Mouse (Mus musculus) liver, embryonic 15.5 days (tissue): Measurements from ENCODE around the gene Acsm2. TPM values are rescaled to one million over a fixed set of nuclear protein-coding genes. Genes with fewer than 3 reads are reported as not detected.
"Not testable (repeated sequence)": the region's sequence is repeated elsewhere in the genome, so short reads cannot be mapped to it uniquely, and the experiment has no call there.

ENCODE experiments used
- ATAC-seq: fragments of 200-750 bp; cut with Nextera tagmentation; 2 replicates; pipeline ENCODE4 v1.8.0; 2017; ENCODE audit warnings: moderate number of reproducible peaks, mild to moderate bottlenecking, moderate library complexity; ENCODE audit not compliant: insufficient read depth
- H3K27ac ChIP-seq: fragments of 300-500 bp; sonication (generic); replicated peaks from 2 replicates; pipeline ENCODE4 v1.5.1; 2015; ENCODE audit warnings: mild to moderate bottlenecking, inconsistent platforms
- H3K27me3 ChIP-seq: fragments of 300-500 bp; sonication (generic); 2 replicates; pipeline ENCODE4 v1.6.1; 2015; ENCODE audit warnings: mild to moderate bottlenecking, inconsistent platforms
- H3K36me3 ChIP-seq: fragments of 300-500 bp; sonication (generic); replicated peaks from 2 replicates; pipeline ENCODE4 v1.6.1; 2015; ENCODE audit warnings: moderate library complexity, mild to moderate bottlenecking, inconsistent platforms
- H3K4me1 ChIP-seq: fragments of 300-500 bp; sonication (generic); replicated peaks from 2 replicates; pipeline ENCODE4 v1.6.1; 2015; ENCODE audit warnings: inconsistent platforms
- H3K4me2 ChIP-seq: fragments of 300-500 bp; sonication (generic); 2 replicates; pipeline ENCODE4 v1.6.1; 2015; ENCODE audit warnings: moderate library complexity, mild to moderate bottlenecking, inconsistent platforms
- H3K4me3 ChIP-seq: fragments of 300-500 bp; sonication (generic); replicated peaks from 2 replicates; pipeline ENCODE4 v1.5.1; 2015; ENCODE audit warnings: mild to moderate bottlenecking, inconsistent platforms
- H3K9ac ChIP-seq: fragments of 300-500 bp; sonication (generic); 2 replicates; pipeline ENCODE4 v1.6.1; 2015; ENCODE audit warnings: moderate library complexity, mild to moderate bottlenecking, inconsistent platforms
- H3K9me3 ChIP-seq: fragments of 300-500 bp; sonication (generic); replicated peaks from 2 replicates; pipeline ENCODE4 v1.6.1; 2016; ENCODE audit warnings: inconsistent platforms
- WGBS: fragments of 180-500 bp; shearing (Covaris S2); methylation state at CpG from one replicate; pipeline ENCODE4 v1.1.7; 2015; ENCODE audit warnings: mixed read lengths; ENCODE audit not compliant: insufficient replicate concordance; 5-methylcytosine and 5-hydroxymethylcytosine counted together
- polyA plus RNA-seq: library from polyadenylated mRNA; unstranded; fragments of >200 nt; fragmentation: Nextera tagmentation; extraction: Ambion mirVana; gene quantifications from 2 replicates; pipeline ENCODE4 v1.2.1, GENCODE M21; 2015

The Acsm2 gene
- polyA plus RNA-seq, 1 experiment from 2014 or later = not detected

DNA sequence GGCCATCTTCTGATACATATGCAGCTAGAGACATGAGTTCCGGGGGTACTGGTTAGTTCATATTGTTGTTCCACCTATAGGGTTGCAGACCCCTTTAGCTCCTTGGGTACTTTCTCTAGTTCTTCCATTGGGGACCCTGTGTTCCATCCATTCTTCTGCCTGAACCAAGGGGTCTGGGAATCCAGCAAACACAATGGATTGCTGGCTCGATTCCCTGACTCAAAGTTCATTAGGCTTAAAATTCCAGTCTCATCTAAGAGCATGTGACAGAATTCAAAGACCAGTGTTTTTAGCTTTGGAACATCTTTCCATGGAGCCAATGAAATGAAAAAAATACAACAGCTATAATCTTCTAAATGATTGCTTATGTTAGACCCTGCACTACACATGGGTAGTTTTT is 8.3 kb downstream of the Acsm2 start:
- not testable (repeated sequence) for H3K4me3 ChIP-seq, H3K4me2 ChIP-seq, H3K9ac ChIP-seq, H3K9me3 ChIP-seq, H3K27me3 ChIP-seq, ATAC-seq, H3K36me3 ChIP-seq, H3K4me1 ChIP-seq, H3K27ac ChIP-seq
- 63% methylated on average over 2 of the region's 2 CpGs for WGBS

DNA sequence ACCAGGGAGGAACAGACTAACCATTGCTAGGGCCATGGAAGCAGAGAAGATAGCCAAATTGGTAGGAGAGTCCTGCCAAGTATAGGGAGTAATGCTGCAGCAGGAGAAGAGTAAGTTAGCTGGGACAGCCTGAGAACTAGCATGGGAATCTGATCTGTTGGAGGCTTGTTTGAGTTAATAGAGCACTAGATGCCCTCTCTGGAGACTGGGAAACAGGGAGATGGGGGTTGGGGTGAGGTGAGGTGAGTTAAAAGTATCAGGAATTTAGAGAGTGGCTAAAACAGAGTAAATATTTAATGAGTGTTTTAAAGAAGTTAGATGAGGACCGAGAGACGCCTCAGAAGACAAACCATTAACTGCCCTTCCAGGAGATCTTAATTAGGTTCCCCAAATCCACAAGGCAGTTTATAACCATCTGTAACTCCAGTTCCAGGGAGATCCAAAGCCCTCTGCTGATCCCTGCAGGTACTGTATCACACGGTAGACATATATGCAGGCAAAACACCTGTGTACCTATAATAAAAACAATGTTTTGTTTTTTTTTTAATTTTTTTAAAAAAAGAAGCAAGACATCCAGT is 40.5 kb downstream of the Acsm2 start:
- Histone ChIP-seq H3K4me1 (no peaks in the 10 kb centered on the region), H3K27me3 (no peaks in the 10 kb centered on the region), H3K4me3 (no peak overlapping the region), H3K4me2 (no peak overlapping the region), H3K27ac (no peak overlapping the region), H3K9me3 (no peaks in the 10 kb centered on the region), H3K9ac (no peak overlapping the region), H3K36me3 (no peaks in the 10 kb centered on the region)
- 51% methylated on average over 3 of the region's 3 CpGs for WGBS
- ATAC-seq = no peak

DNA sequence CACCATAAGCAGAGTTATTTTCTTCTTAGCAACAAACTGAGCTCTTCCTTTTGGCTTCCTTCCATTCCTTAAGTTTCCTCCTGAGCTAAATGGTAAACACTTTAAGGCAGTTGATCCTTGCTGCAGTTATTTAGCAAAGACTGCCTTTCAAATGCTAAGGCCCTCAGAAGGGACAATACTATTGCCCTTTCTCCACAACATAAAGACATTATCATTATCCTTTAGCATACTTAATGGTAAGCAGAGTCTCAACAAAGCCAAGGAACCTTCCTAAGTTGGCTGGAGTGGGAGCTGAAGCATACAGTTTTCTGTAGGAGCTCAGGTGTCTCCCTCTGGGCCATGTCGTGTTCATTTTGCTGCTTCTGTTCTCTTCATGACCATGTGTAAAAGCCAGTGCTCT is 41.2 kb downstream of the Acsm2 start:
- no peak for ATAC-seq
- Histone ChIP-seq H3K4me1 (no peaks in the 10 kb centered on the region), H3K27me3 (no peaks in the 10 kb centered on the region), H3K27ac (no peak overlapping the region), H3K36me3 (no peaks in the 10 kb centered on the region), H3K4me2 (no peak overlapping the region), H3K4me3 (no peak overlapping the region), H3K9ac (no peak overlapping the region), H3K9me3 (no peaks in the 10 kb centered on the region)
- WGBS = 17% methylated on average over 1 of the region's 1 CpGs

DNA sequence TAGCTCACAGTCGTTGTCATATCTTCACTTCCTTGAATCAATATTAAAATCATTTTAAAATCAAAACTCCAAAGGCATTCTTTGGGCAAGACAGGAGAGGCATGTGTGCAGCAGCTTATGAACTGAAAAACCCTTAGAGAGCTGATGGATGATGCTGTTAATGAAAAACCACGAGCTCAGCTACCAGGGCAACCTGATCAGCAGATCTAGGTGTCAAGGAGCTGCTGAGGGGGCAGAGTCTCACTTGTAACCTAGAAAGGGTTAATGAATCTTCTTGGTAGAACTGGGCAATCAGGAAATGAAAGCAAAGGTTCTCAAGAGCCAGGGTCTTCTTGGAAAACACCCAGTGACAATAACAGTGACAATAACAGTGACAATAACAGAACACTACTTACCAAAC is 42.4 kb downstream of the Acsm2 start:
- no peak overlapping the region for H3K4me2 ChIP-seq
- H3K4me3 ChIP-seq = no peak overlapping the region
- no peak overlapping the region for H3K27ac ChIP-seq
- ATAC-seq = no peak
- WGBS = 32% methylated on average over 2 of the region's 2 CpGs
- no peaks in the 10 kb centered on the region for H3K27me3 ChIP-seq
- H3K9ac ChIP-seq = no peak overlapping the region
- no peaks in the 10 kb centered on the region for H3K9me3 ChIP-seq
- H3K4me1 ChIP-seq = no peaks in the 10 kb centered on the region
- no peaks in the 10 kb centered on the region for H3K36me3 ChIP-seq

DNA sequence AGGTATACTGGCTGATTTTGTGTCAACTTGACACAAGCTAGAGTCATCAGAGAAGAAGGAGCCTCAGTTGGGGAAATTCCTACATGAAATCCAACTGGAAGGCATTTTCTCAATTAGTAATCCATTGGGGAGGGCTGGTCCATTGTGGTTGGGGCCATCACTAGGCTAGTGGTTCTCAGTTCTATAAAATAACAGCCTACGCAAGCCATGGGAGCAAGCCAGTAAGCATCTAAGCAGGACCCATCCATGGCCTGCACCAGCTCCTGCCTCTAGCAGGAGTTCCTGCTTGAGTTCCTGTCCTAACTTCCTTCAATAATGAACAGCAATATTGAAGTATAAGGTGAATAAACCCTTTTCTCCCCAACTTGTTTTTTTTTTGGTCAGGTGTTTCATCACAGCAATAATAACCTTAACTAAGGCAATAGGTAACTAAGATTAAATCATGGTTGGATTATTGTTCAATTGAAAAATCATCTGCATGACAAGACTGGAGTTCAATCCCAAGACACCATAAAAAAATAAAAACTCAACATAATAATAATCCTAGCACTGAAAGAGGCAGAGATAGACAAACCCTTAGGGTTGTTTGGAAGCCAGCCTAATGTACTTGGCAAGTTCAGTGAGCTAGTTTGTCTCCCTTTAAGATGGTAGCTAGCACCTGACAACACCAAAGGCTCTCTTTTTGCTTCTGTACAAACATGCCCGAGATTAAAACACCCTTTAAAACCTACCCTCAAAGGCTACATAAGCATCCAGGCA is 47.2 kb downstream of the Acsm2 start:
- Histone ChIP-seq H3K4me2 (no peak overlapping the region), H3K9me3 (no peaks in the 10 kb centered on the region), H3K27me3 (no peaks in the 10 kb centered on the region), H3K9ac (no peak overlapping the region), H3K4me3 (no peak overlapping the region), H3K4me1 (no peaks in the 10 kb centered on the region), H3K36me3 (no peaks in the 10 kb centered on the region), H3K27ac (no peak overlapping the region)
- 67% methylated on average over 2 of the region's 2 CpGs for WGBS
- ATAC-seq = no peak

DNA sequence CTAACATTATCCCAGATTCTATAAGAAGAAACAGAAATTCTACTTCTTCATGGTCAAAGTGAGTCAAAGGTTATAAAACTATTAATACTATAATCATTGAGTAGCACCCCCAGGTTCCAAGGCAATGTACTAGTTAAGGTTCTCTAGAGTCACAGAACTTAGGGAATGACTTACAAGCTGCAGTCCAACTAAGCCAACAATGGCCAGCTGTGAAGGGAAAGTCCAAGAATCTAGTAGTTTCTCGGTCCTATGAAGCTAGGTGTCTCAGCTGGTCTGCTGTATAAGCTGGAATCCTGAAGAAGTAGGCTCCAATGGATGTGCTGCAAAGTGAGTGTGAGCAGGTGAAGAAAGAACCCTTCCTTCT is 47.8 kb downstream of the Acsm2 start:
- H3K4me3 ChIP-seq = no peak overlapping the region
- no peaks in the 10 kb centered on the region for H3K4me1 ChIP-seq
- no peak overlapping the region for H3K9ac ChIP-seq
- no peak for ATAC-seq
- no peak overlapping the region for H3K4me2 ChIP-seq
- no peaks in the 10 kb centered on the region for H3K27me3 ChIP-seq
- H3K27ac ChIP-seq = no peak overlapping the region
- WGBS = 40% methylated on average over 1 of the region's 1 CpGs
- no peaks in the 10 kb centered on the region for H3K36me3 ChIP-seq
- no peaks in the 10 kb centered on the region for H3K9me3 ChIP-seq

DNA sequence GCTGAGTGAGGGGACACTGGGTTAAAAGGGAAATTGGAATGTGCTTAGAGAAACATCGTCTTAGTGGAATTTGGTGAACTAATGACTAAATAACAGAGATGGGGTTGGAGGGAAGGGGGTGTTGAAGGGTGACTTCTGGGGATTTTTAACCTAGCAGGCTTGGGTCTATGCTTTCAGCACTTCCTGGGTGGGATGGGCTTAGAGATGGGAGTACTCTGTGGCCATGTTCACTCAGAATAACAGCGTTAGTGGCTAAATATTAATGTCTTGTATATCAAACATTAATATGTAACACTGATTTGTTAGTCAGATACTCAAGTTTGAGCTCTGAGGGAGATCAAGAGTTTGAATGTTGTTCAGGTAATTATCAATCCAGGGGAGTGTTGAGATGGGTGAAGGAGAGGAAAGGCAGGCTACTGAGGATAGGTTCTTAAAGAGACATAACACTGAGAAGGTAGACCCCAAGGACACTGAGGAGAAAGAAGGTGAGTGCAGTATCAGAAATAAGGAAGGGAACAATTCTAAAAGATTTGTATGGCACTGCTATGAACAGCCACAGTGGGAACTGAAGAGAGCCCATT is 50.9 kb downstream of the Acsm2 start:
- Histone ChIP-seq H3K4me3 (no peak overlapping the region), H3K4me2 (no peak overlapping the region), H3K9me3 (no peaks in the 10 kb centered on the region), H3K36me3 (no peaks in the 10 kb centered on the region), H3K27ac (no peak overlapping the region), H3K27me3 (no peaks in the 10 kb centered on the region), H3K4me1 (no peaks in the 10 kb centered on the region), H3K9ac (no peak overlapping the region)
- no peak for ATAC-seq
- 59% methylated on average over 2 of the region's 2 CpGs for WGBS

DNA sequence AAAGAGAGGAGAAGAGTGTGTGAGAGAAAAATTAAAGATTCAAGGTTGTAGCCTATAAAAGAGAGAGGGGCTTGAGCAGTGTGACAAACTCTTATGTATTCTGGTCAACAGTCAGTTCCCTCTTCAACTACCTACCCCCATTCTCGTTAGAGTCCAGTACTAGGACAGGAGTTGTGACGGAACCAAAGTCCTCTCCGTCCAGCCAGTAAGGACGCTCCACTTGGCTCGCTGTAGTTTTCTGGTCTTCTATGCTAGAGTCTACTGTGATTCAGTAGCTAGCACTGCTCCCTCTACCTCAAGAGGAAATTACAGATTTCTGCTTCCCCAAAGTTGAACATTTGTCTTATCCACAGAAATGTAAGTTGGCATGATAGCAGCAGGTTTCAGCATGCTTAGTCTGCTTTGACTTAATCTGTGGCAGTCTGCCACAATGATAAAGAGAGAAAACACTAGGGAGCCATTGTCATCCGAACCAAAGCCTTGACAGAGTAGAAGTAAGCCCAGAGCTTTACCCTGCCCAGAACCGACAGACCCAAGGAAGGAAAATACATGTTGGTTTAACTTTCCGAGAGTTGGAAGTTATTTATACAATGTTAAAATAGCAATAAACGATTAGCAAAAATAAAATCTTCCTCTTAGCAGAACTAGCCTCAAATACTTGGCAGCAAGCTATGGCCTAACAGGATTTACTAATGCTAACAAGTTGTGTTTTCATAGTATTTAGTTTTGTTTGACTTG is 52.0 kb downstream of the Acsm2 start:
- ATAC-seq = no peak
- no peak overlapping the region for H3K9ac ChIP-seq
- H3K27ac ChIP-seq = no peak overlapping the region
- 60% methylated on average over 9 of the region's 9 CpGs for WGBS
- H3K4me3 ChIP-seq = no peak overlapping the region
- H3K4me1 ChIP-seq = no peaks in the 10 kb centered on the region
- no peak overlapping the region for H3K4me2 ChIP-seq
- no peaks in the 10 kb centered on the region for H3K36me3 ChIP-seq
- no peaks in the 10 kb centered on the region for H3K27me3 ChIP-seq
- H3K9me3 ChIP-seq = no peaks in the 10 kb centered on the region

DNA sequence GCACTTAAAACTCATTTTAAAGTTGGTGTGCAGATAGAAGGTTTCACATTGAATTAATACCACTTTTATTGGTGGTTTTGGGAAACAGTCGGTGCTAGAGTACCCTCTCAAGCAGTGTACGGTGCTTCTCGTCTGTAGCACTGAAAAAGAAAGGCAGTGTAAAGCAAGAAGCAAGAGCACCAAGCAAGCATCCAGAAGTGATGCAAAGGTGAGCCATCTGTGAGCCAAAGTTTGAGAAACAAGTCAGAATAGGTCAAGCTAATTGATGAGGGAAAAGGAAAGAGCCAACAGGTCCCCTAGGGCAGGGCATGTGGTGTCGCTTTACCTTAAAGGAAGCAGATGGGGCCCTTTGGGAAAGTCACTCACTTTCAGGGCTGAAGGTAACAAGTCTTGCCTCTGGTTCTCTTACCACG is 52.5 kb downstream of the Acsm2 start, which contains the start of gene Acsm1:
Gene Acsm1, plus strand, starts transcription at position 363 of the 413 bp plus-strand sequence.
- Histone ChIP-seq H3K27ac (no peak within 1 kb of the TSS), H3K9me3 (no peaks in the 10 kb centered on the region), H3K4me3 (no peak within 1 kb of the TSS), H3K36me3 (no peaks in the 10 kb centered on the region), H3K27me3 (no peaks in the 10 kb centered on the region), H3K9ac (no peak within 1 kb of the TSS), H3K4me2 (no peak within 1 kb of the TSS), H3K4me1 (no peaks in the 10 kb centered on the region)
- WGBS = 55% methylated on average over 5 of the region's 5 CpGs
- ATAC-seq = no peak

DNA sequence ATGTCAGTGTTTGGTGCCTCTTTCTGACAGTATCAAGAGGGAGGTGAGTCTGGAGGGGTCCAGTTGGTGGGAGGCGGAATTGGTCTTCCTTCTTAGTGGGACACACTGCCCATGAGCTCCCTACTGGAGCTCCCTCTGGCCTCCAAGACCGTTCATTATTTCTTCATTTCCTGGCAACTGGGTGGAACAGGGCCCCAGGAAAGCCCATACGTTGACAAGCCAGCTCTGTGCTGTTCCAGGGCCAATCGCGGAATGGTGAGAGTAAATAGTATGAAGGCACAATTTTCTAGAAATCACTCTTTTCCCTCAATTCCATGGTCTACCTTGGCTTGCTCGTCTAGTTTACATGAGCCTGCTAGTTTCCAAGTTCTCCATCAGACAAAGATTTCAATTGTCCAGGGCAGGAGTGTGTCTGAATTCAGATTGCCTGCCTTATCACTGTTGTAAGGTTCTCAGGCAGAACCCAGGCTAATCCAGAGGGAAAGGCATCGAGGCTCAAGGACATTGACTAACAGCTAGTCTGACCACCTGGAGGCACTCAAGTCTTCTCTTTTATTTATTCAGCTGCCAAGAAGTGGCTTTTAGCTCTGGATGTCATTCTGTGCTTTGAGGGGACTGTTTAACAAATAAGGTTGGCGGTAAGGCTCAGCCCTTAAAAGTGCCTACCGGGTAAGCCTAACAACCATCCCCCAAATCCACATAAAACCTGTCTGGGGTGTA is 53.8 kb downstream of the Acsm2 start:
- H3K9ac ChIP-seq = no peak overlapping the region
- ATAC-seq = no peak
- H3K9me3 ChIP-seq = no peaks in the 10 kb centered on the region
- H3K4me2 ChIP-seq = no peak overlapping the region
- no peak overlapping the region for H3K4me3 ChIP-seq
- 65% methylated on average over 9 of the region's 9 CpGs for WGBS
- H3K27ac ChIP-seq = no peak overlapping the region
- H3K4me1 ChIP-seq = no peaks in the 10 kb centered on the region
- no peaks in the 10 kb centered on the region for H3K27me3 ChIP-seq
- no peaks in the 10 kb centered on the region for H3K36me3 ChIP-seq

DNA sequence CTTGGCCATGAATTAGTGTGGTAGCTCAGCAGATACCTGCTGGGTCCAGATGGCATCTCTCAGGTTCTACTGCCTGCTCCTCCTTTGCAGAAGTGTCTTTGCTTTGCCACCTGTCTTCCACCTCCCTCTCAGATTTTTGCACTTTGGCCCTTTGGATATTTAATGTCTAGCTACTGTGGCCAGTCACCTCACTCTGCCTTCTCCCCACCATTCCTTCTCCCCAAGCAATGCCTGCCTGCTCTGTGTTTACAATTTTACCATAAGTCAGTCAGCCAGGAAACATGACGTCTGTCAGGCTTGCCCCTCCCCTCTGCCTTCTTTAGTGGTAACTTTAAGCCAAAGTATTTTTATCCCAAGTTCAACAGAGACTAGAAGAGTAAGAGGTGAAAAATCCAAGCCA is 62.4 kb downstream of the Acsm2 start:
- no peak for ATAC-seq
- WGBS = 31% methylated on average over 1 of the region's 1 CpGs
- Histone ChIP-seq H3K4me2 (no peak overlapping the region), H3K27me3 (no peaks in the 10 kb centered on the region), H3K9me3 (no peaks in the 10 kb centered on the region), H3K27ac (no peak overlapping the region), H3K4me3 (no peak overlapping the region), H3K9ac (no peak overlapping the region), H3K36me3 (no peaks in the 10 kb centered on the region), H3K4me1 (0 out of 2 replicates have a peak, but pooled peaks cover 4% of the 10 kb centered on the region)
